Mouse (Mus musculus): ENCODE measurements around the gene Ccdc85a.
A peak's percentile ranks its signal among the peaks of the same experiment; 100 is the strongest.
"Not testable (repeated sequence)": the region's sequence is repeated elsewhere in the genome, so short reads cannot be mapped to it uniquely, and the experiment has no call there.

Ccdc85a gene

DNA sequence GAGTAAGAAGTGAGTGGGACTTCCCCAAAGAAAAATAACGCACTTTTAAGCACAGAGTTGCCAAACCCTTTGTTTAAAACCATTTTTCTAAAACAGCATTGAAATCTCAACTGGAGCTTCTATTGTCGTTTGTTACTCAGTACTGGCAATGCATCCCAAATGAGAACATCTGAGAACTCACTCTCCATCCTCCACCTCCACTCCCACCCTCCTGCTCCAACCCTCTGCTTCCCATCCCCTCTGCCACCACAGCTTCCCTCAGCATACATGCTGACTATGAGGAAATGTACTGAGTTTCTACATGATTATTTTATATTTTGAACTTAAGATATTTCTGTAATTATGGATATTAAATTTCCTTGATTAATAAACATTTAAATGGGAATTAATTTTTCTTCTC lies 168.3 kb downstream of the Ccdc85a start:
- no peak for DNase-seq

DNA sequence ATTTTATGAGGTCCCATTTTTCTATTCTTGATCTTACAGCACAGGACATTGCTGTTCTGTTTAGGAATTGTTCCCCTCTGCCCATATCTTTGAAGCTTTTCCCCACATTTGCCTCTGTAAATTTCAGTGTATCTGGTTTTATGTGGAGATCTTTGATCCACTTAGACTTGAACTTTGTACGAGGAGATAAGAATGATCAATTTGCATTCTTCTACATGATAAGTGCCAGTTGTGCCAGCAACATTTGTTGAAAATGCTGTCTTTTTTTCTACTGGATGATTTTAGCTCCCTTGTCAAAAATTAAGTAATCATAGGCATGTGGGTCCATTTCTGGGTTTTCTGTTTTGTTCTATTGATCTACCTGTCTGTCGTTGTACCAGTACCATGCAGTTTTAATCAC lies 174.2 kb downstream of the Ccdc85a start:
- DNase-seq: not testable (repeated sequence)

DNA sequence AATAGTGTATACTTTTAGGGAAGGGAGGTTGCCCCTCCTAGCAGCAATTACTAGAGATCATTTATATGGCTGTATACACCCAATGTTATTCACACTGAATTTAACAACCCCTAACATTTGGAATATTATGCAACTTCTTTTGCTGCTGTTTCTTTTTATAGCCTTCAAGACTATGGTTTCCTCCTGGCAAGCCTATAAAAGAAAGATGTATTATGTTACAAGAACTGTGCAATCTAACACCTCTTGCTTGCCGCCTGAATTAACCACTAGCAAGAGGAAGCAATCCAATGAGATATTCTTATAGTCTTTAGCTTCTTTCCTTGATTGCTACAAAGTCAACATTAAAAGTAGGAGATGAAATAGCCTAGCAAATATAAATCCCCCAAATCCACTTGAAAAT lies 187.0 kb downstream of the Ccdc85a start:
- no peak for DNase-seq

DNA sequence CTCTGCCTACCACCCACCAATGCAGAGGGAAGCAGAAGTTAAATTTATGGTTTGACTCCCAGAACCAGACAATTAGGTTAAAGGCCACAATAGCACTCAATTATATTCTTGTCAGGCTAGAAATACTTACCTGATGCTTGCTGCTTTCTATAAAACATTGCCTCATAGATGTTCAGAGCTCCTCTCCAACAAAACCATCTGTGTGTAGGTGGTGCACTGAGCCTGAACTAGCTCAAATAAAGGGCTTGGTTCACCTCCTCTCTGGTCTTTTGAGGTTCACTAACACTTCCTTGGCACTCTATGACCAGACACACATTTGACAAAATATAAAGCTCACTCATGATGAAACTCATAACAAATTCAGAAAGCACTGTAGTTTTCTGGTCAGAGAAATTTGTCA lies 208.2 kb downstream of the Ccdc85a start:
- DNase-seq: no peak

DNA sequence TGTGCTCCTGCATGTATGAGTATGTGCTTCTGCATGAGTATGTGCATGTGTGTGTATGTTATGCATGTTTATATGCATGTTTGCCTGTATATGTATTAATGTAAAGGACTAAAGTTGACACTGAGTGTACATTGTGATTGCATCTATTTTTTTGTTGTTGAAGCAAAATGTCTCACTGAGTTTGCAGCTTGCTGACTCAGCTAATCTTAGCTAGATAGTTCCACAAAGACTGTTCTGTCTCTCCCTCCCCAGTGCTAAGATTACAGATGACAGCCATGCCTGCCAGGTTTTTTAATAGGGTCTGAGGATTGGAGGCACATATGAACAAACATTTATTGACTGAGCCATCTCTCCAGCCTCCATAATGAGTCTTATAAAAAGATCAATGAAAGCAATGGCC lies 209.5 kb downstream of the Ccdc85a start:
- no peak for DNase-seq

DNA sequence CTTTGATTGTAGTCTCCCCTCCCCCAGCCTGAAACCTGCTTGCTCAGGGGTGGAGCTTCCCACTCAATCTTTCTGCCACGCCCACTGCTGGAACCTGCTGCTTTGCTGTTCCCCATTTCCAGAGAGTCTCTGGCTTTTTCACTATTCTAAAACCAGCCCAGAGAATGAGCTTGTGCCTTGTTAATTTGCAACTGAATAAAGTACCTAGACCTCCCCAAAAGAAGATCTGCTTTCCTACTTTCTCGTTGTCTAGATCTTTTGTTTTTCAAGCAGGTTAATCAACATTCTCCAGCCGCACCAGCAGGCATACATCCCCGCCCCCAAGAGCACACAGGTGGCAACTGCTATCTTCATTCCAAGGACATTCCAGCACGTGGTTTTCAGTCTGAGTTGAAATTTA lies 212.7 kb downstream of the Ccdc85a start:
- DNase-seq: not testable (repeated sequence)

DNA sequence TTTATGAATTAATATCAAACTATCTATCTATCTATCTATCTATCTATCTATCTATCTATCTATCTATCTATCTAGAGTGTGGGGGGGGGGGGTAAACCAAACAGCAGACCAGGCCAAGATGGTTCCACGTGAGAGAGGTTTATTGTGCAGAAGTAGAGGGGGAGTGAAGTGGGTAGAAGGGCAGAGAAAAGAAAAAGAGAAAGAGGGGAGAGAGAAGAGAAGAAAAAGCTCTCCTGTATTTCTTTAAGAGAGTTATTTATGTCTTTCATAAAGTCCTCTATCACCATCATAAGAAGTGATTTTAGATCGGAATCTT lies 218.2 kb downstream of the Ccdc85a start:
- DNase-seq: no peak

DNA sequence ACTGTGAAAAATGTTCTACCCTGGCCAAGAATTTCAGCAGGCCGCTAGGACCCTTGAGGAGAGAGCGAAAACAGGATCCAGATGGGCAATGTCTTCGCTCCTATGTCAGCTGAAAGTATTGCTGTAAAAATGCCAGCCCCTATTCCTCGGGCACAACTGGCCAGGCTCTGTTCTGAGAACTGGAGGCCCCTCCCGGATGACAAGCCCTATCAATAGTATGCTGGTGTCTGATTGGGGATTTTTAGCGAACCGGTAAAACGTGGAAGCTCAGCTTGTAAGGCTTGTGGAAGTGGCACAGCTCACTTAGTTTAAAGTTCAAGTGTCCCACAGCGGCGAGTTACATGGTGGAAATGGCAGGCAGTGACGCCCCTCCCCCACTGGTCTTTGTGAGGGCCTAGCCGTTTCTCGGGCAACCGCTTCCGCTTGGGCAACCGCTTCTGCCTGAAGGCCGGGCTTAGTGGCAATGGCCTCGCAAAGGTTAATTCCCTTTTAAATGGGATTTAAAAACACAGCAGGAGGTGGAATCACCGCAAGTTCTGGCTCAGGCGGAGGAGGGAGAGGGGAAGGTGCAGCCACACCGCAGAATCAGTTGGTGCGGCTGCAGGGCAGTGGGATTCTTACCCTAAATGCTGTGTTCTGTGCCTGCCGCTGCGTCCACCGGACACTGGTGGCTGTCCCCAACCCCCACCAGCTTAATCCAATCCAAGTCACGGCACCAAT lies 218.8 kb downstream of the Ccdc85a start:
- peak; percentile 11 for DNase-seq

DNA sequence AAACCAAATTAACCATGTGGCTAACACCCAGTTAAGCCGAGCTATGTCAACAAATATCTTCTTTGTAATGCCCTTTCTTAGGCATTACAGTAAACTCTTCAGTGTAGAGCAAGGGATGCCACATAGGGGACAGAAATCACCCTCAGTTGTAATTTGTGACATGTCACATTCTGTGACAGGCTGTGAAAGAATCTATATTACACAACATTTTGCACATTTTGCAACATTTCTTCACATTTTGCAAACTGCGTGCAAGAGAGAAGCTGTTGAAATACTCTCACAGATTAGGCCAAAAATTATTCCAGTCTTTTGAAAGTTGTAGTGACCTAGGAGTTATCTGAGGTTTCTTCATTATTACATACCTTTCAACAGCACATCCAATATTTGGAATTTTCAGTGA lies 240.7 kb downstream of the Ccdc85a start:
- no peak for DNase-seq

DNA sequence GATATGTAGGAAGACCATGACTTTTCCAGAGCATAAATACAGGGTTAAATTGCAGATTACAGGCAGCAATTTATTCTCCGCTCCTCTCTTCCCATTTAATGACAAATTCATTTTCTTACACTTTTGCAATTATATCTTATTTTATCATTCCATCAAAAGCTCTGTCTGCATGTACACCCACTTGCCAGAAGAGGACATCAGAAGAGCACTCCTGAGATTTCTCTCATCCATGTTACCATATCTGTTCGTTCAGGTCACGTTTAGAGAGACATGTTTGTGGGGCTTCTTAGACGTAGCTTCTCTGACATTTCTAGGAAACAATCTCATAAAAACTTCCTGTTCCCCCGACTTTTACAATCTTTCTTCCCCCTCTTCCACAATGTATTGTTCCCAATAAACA lies 242.2 kb downstream of the Ccdc85a start:
- no peak for DNase-seq

DNA sequence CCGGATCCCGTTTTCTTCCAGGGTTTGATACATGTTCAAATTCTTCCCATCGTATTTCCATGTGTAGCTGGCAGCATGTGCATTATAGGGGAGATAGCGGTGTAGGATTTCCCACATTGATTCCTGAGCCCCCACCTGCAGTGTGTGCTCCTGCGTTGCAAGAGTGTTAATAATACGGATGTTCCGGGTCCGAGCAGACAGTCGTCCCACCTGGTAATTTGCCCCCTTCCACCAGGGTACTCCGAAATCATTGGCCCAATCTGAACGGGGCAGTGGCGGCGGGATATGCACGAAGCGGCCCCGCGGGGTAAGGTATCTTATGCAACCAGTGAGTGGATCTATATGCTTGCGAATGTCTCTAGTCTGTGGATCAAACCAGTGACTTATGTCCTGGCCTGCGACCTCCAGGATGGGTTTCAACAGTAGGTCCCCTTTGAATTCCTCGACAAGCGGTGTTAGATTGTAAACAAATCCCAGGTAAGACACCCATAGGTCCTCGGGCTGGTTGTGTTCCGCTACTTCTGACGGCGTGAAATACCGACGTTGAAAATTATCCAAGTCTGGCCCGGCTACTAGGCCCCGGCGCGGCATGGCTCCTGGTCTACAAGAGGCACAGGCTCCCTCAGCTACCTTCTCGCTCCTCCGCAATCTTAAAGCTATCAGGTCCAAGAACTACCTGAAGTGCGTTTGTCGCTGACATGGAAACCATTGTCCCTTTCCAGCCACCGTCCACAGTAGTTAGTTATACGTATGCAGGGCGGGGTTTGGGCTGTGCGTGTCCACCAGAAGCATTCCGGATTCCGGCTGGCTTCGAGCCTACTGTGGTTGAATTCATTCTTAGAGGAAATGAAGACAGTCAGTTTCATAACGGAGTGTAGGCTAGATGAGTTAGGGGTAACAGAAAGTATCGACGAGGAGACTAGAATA lies 244.6 kb downstream of the Ccdc85a start, which contains the start of gene Gm6685:
TSS of gene Gm6685 (minus strand) at position 644 of the 927 bp plus-strand sequence.
- DNase-seq: peak; percentile 11

Data from cerebellum, adult 11-12 months (tissue).